Mouse (Mus musculus) cerebellum, adult 18-20 months (tissue): ENCODE measurements around the gene Cdc40.
"Not testable (repeated sequence)": the region's sequence is repeated elsewhere in the genome, so short reads cannot be mapped to it uniquely, and the experiment has no call there.

Experiments
- DNase-seq, 2 experiments: peaks; one replicate each; pipeline ENCODE4 v3.0.0; 2021

Gene Cdc40

GRCm38 (mm10) chr10:40857599-40857998 lies 25.5 kb downstream of the Cdc40 start:
- peak; percentile 83 to 87 for DNase-seq

- no peak for DNase-seq
These were observed 26.4 kb downstream of the Cdc40 start for GRCm38 (mm10) chr10:40856703-40857102.

GRCm38 (mm10) chr10:40855616-40856015 lies 27.5 kb downstream of the Cdc40 start:
- no peak for DNase-seq

GRCm38 (mm10) chr10:40851138-40851537 lies 32.0 kb downstream of the Cdc40 start:
- no peak for DNase-seq

GRCm38 (mm10) chr10:40850644-40851043 lies 32.5 kb downstream of the Cdc40 start:
- DNase-seq, result no peak

GRCm38 (mm10) chr10:40847176-40847874 lies 35.8 kb downstream of the Cdc40 start:
- DNase-seq, result peak; percentile 87 to 90

- DNase-seq, result peak; percentile 43 to 47
These were observed 37.5 kb downstream of the Cdc40 start for GRCm38 (mm10) chr10:40845626-40846025.

GRCm38 (mm10) chr10:40844546-40844945 lies 38.6 kb downstream of the Cdc40 start:
- DNase-seq, result no peak

- DNase-seq, result no peak
These were observed 39.3 kb downstream of the Cdc40 start for GRCm38 (mm10) chr10:40843841-40844240.

GRCm38 (mm10) chr10:40840086-40840485 lies 43.0 kb downstream of the Cdc40 start:
- no peak for DNase-seq

- no peak for DNase-seq
These were observed 51.8 kb downstream of the Cdc40 start for GRCm38 (mm10) chr10:40831267-40831666.

- no peak for DNase-seq
These were observed 52.8 kb downstream of the Cdc40 start for GRCm38 (mm10) chr10:40830312-40830711.

GRCm38 (mm10) chr10:40827706-40828105 lies 55.4 kb downstream of the Cdc40 start:
- no peak for DNase-seq

GRCm38 (mm10) chr10:40825952-40826351 lies 57.2 kb downstream of the Cdc40 start:
- DNase-seq, result no peak

- no peak for DNase-seq
These were observed 66.6 kb downstream of the Cdc40 start for GRCm38 (mm10) chr10:40816471-40816870.

GRCm38 (mm10) chr10:40813627-40814026 lies 69.5 kb downstream of the Cdc40 start:
- DNase-seq, result no peak

GRCm38 (mm10) chr10:40809411-40809910 lies 73.7 kb downstream of the Cdc40 start:
- DNase-seq, result not testable (repeated sequence)

- DNase-seq, result no peak
These were observed 76.9 kb downstream of the Cdc40 start for GRCm38 (mm10) chr10:40806221-40806620.

GRCm38 (mm10) chr10:40805221-40805620 lies 77.9 kb downstream of the Cdc40 start:
- DNase-seq, result no peak

GRCm38 (mm10) chr10:40792115-40792514 lies 91.0 kb downstream of the Cdc40 start:
- no peak for DNase-seq

- no peak for DNase-seq
These were observed 92.7 kb downstream of the Cdc40 start for GRCm38 (mm10) chr10:40790406-40790805.
